Mouse (Mus musculus): ENCODE data around the gene Prss30.
"Not testable (repeated sequence)": the region's sequence is repeated elsewhere in the genome, so short reads cannot be mapped to it uniquely, and the experiment has no call there.

Gene Prss30

DNA sequence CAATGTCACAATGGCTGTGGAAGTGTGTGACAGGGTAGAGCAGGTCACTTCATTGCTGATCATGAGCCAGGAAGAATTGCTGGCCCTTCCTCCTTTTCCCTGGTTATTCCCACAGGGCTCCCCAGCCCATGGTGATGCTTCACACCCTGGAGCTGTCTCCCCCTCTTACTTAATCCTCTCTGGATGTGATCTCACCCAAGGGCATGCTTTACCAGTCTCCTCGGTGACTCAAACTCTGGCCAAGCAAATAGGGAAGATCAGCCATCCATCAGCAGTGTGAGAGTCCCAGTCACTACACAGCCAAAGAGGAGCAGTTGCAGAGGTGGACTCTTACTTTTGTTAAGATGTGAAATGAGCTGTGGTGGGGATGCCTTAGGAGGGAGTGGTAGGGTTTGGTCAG is 4.6 kb upstream of the Prss30 start:
- DNase-seq (ENCODE audit: low spot score): no peak

DNA sequence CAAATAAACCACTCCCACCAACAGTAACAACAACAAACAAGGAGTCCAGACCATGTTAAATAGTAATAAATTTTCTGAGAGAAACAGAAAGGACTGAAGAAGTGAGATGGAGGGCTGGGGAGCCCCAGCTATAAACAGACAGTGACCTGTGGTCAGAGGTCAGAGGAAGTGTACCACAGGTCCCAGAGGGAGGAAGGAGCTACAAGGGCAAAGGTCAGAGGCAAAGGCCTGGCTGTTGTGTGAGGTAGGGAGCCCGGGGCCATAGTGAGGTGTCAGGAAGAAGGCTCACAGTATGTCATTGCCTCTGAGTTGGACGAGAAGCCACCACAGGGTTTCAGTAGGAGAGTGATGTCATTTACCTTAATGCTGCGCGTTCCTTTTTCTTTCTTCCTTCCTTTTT is 2.5 kb upstream of the Prss30 start:
- DNase-seq (ENCODE audit: low spot score): no peak

DNA sequence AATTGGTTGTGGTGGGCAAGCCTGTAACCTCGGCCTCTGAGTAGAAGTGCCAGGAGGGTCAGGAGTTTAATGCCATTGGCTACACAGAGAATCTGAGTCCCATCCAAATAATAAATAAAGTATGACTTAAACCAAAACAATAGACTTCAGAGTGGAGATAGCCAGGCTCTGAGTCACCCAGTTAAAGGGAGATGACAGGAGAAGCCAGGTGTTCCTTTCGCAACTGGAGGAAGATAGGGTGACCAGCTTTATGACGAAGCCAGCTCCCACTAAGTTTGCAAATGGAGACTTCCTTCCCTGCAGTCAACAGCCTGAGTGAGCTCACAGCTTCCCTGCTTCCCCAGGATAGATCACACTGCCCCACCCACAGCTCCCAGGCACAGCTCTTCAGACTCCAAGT is 895 bp downstream of the Prss30 start:
- DNase-seq (ENCODE audit: low spot score): no peak

DNA sequence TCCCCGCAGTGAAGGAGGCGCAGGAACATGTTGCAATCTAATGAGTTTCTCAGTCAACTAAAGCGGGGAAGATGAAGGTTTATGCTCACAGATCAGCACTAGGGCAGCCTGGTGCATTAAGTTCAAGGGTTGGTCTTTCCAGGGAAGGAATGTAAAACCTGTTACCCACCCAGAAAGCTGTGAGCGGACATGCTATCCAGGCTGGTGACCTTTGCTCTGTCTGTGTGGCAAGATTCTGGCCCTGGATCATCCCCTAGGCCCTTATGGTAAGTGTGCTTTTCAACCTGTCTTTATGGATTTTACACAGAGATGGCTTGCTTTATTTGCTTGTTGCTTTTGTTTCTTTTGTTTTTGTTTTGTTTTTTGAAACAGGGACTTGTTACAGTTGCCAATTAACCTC is 3.7 kb downstream of the Prss30 start:
- no peak for DNase-seq (ENCODE audit: low spot score)

DNA sequence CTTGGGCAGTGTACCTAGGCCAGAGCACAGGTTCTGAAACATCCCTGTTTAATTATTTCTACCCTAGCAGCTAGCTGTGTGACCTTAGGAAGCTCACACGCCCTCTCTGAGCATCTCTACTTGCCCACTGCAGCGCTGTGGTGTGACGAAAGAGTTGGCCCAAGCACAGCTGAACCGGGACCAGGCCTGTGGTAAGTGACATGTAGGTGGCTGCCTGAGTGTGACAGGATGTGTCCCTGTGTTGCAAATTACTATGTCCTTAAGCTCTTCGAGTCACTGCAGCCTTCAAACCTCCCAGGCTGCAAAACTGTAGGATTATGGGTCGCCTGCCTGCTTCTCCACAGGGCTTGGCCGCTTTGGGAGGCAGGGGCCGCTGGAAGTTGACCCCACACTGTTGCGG is 9.1 kb downstream of the Prss30 start:
- no peak for DNase-seq (ENCODE audit: low spot score)

- DNase-seq (ENCODE audit: low spot score): peak; percentile 49
Observed at GRCm38 (mm10) chr17:23969231-23969630, 11.1 kb downstream of the Prss30 start.

DNA sequence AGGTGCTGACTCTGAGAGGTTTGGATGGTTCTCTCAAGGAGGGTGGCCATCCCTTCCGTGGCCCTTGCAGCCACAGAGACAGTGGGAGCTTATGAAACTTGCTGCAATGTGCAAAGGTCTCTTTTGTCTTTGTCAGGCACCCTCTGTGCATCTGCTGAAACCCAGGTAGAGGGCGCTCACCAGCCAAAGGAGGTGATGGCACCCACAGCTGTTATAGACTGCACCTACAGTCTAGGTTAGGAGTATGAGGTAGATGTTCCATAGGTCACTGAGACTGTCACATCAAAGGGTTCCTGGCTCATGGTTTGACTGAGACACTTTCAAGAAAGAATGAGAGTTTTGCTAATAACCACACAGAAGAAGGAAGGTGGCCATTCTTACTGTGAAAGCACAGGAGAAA is 11.6 kb downstream of the Prss30 start:
- DNase-seq (ENCODE audit: low spot score): no peak

- DNase-seq (ENCODE audit: low spot score): no peak
Observed at GRCm38 (mm10) chr17:23966658-23967401, 13.5 kb downstream of the Prss30 start.

DNA sequence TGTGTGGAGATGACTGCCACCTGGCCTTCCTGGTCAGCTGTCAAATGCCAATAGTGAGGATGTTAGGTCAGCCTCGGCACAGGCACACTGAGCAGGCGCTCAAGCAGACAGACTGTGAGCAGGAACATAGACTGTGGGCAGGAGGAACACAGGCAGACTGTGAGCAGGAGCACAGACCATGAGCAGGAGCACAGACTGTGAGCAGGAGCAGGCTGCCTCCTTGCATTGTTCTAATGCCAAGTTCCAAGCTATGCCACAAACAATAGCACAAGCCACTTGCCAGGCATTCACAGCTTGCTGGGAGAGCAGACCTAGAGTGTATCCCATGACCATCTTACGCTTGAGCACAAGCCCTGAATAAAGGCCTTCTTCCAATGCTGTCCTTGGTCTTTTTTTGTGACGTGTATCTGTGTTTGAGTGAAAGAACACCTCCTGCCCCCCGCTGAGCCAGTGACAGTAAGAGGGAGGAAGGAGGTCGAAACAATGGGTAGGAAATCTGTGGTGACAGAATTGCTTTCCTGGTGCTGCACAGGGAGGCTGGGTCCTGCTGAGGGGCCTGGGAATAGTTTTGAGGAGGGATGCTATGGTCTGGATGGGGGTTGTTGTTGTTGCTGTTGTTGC is 14.5 kb downstream of the Prss30 start:
- no peak for DNase-seq (ENCODE audit: low spot score)

- DNase-seq (ENCODE audit: low spot score): no peak
Observed at GRCm38 (mm10) chr17:23961573-23962122, 18.7 kb downstream of the Prss30 start.

GRCm38 (mm10) chr17:23960084-23960738 is 20.2 kb downstream of the Prss30 start:
- peak; percentile 59 for DNase-seq (ENCODE audit: low spot score)

DNA sequence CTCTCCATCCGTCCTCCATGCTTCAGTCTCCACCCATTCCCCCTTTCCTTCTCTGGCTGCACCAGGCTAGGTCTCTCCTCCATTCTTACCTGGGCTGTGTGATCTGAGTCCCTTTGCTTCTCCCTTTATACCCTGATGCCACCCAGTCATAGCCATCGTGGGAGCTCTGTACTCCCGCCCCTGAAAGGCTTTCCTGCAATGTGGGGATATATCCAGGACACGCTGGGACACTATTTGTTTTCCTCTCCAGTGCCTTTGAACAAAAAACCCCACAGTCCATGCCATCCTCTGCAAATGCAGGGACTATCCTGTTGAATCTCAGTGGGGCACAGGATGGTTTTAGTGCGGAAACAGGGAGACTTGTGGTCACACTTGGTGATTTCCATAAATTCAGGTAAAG is 25.2 kb downstream of the Prss30 start, which contains the start of gene Sbpl:
Gene Sbpl (minus strand): TSS at position 101 of the 400 bp plus-strand sequence.
- DNase-seq (ENCODE audit: low spot score): no peak

- not testable (repeated sequence) for DNase-seq (ENCODE audit: low spot score)
Observed at GRCm38 (mm10) chr17:23950828-23951227, 29.5 kb downstream of the Prss30 start.

- no peak for DNase-seq (ENCODE audit: low spot score)
Observed at GRCm38 (mm10) chr17:23949068-23949467, 31.3 kb downstream of the Prss30 start.

- DNase-seq (ENCODE audit: low spot score): not testable (repeated sequence)
Observed at GRCm38 (mm10) chr17:23947486-23947885, 32.9 kb downstream of the Prss30 start.

DNA sequence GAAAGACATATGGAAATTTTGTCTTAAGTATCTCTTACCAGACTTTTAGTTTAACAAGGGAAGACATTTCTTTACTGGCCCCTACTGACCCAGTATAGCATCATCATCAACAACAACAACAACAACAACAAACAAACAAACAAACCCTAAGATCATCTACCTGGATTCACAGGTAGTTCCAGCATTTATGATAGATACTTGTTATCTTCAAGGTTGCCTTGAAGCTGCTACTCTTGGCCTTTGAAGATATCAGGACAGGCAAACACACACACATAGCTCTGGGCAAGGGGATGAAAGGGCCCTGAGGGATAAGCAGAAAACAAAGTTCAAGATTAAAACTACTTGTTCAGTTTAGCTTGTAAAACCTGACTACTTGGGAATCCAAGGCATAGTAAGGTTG is 39.0 kb downstream of the Prss30 start, which contains the start of gene Sbp:
Gene Sbp (plus strand): TSS at position 301 of the 400 bp plus-strand sequence.
- no peak for DNase-seq (ENCODE audit: low spot score)

DNA sequence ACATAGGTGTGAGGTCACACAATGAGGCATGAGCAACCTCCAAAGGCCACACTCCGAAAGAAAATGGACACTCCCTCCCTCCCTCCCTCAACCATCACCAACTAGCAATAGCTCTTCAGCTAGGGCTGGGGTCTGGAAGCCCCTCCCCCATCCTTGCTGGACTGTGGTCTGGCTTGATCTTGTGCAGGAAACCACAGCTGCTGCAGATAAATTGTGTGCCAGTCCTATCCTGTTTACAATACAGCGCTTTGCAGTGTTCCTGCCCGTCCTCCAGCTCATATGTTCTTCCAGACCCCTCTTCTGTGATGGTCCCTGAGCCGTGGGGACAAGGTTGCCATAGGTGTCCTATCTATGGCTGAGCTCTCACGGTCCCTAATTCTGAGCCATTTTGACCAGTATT is 49.2 kb downstream of the Prss30 start:
- DNase-seq (ENCODE audit: low spot score): no peak

- DNase-seq (ENCODE audit: low spot score): peak; percentile 49
Observed at GRCm38 (mm10) chr17:23925090-23925493, 55.3 kb downstream of the Prss30 start.

DNA sequence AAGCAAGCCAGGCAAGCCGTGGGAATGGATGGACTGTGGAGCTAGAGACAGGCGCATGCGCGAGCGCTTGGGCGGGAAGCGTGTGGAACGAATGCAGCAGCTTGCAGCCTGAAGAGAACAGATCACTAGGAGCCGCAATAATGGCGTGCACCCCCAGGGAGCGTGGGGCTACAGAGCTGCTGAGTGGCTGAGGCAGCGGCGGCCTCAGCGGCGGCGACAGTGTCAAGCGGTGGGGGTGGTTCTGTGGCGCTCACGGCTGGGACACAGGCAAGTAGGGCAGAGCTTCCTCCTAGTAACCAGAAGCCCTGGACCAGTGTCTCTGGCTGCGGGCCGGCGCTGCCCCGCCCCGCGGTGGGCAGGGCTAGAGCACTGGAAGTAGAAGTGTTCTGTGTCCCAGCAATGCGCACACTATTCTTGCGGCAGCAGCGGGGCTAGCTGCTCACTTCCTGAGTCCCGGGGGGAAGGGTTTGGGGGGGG is 55.8 kb downstream of the Prss30 start:
- peak; percentile 80 for DNase-seq (ENCODE audit: low spot score)

All from c-Kit-positive CD71-positive TER-119-positive erythroid progenitor cells, embryonic 14.5 days (primary cell).